Mouse (Mus musculus) liver, embryonic 13.5 days (tissue): ENCODE data around the gene Adssl1. TPM values are rescaled to one million over a fixed set of nuclear protein-coding genes. Genes with fewer than 3 reads are reported as not detected.

ENCODE experiments used
- ATAC-seq: fragments of 200-750 bp; cut with Nextera tagmentation; 2 replicates; pipeline ENCODE4 v1.8.0; 2017; ENCODE audit warnings: low read depth, mild to moderate bottlenecking, moderate number of reproducible peaks, moderate library complexity
- DNase-seq: peaks from one replicate; pipeline ENCODE4 v3.0.0; 2022
- H3K27ac ChIP-seq: fragments of 300-500 bp; sonication (generic); 2 replicates; pipeline ENCODE4 v1.5.1; 2015; ENCODE audit warnings: moderate library complexity, mild to moderate bottlenecking, inconsistent platforms
- H3K27me3 ChIP-seq: fragments of 300-500 bp; sonication (generic); 2 replicates; pipeline ENCODE4 v1.6.1; 2015; ENCODE audit warnings: mild to moderate bottlenecking, inconsistent platforms
- H3K36me3 ChIP-seq: fragments of 300-500 bp; sonication (generic); 2 replicates; pipeline ENCODE4 v1.6.1; 2015; ENCODE audit warnings: mild to moderate bottlenecking, inconsistent platforms
- H3K4me1 ChIP-seq: fragments of 300-500 bp; sonication (generic); replicated peaks from 2 replicates; pipeline ENCODE4 v1.6.1; 2015; ENCODE audit warnings: inconsistent platforms
- H3K4me2 ChIP-seq: fragments of 300-500 bp; sonication (generic); 2 replicates; pipeline ENCODE4 v1.6.1; 2015; ENCODE audit warnings: inconsistent platforms, mild to moderate bottlenecking, moderate library complexity
- H3K4me3 ChIP-seq: fragments of 300-500 bp; sonication (generic); replicated peaks from 2 replicates; pipeline ENCODE4 v1.5.1; 2015; ENCODE audit warnings: mild to moderate bottlenecking, inconsistent platforms
- H3K9ac ChIP-seq: fragments of 300-500 bp; sonication (generic); 2 replicates; pipeline ENCODE4 v1.6.1; 2015; ENCODE audit warnings: mild to moderate bottlenecking, inconsistent platforms
- H3K9me3 ChIP-seq: fragments of 300-500 bp; sonication (generic); replicated peaks from 2 replicates; pipeline ENCODE4 v1.6.1; 2016; ENCODE audit warnings: inconsistent platforms
- WGBS: fragments of 180-500 bp; shearing (Covaris S2); methylation state at CpG from one replicate; pipeline ENCODE4 v1.1.7; 2015; ENCODE audit not compliant: insufficient replicate concordance; 5-methylcytosine and 5-hydroxymethylcytosine counted together
- polyA plus RNA-seq: library from polyadenylated mRNA; unstranded; fragments of >200 nt; fragmentation: Nextera tagmentation; extraction: Ambion mirVana; gene quantifications from 2 replicates; pipeline ENCODE4 v1.2.1, GENCODE M21; 2015

The Adssl1 gene
- polyA plus RNA-seq, 1 experiment from 2014 or later: 6.7 TPM

- Histone ChIP-seq H3K36me3 (peaks cover 30% of the 10 kb centered on the region), H3K4me2 (peak overlapping the region; percentile 96), H3K27ac (peak overlapping the region; percentile 88), H3K9ac (peak overlapping the region; percentile 92), H3K4me1 (peaks cover 66% of the 10 kb centered on the region), H3K4me3 (peak overlapping the region; percentile 83), H3K9me3 (no peaks in the 10 kb centered on the region), H3K27me3 (peaks cover 29% of the 10 kb centered on the region)
- WGBS: under 1% methylated on average over 39 of the region's 68 CpGs
- DNase-seq (no peak), ATAC-seq (peak; percentile 29)
These were observed 53.8 kb downstream of the Adssl1 start for GRCm38 (mm10) chr12:112673576-112674091.

- peak within 1 kb of the TSS; percentile 83 for H3K4me3 ChIP-seq
- ATAC-seq: peak; percentile 68
These were observed 54.5 kb downstream of the Adssl1 start, which contains the start of gene Akt1 for GRCm38 (mm10) chr12:112674132-112675011. TSS of gene Akt1 (minus strand) at chr12:112674884.

GRCm38 (mm10) chr12:112675245-112676035 is 55.6 kb downstream of the Adssl1 start:
- peak overlapping the region; percentile 83 for H3K4me3 ChIP-seq
- peak overlapping the region; percentile 96 for H3K4me2 ChIP-seq
- H3K9me3 ChIP-seq: no peaks in the 10 kb centered on the region
- peak overlapping the region; percentile 88 for H3K27ac ChIP-seq
- H3K4me1 ChIP-seq: peaks cover 67% of the 10 kb centered on the region
- H3K9ac ChIP-seq: peak overlapping the region; percentile 92
- H3K27me3 ChIP-seq: peaks cover 47% of the 10 kb centered on the region
- WGBS: 14% methylated on average over 18 of the region's 18 CpGs
- H3K36me3 ChIP-seq: peaks cover 11% of the 10 kb centered on the region
- peak; percentile 72 for DNase-seq
- peak; percentile 37 for ATAC-seq

More at GRCm38 (mm10) chr12:112674132-112675011, 54.5 kb downstream of the Adssl1 start, which contains the start of gene Akt1:
- Histone ChIP-seq H3K4me2 (peak within 1 kb of the TSS; percentile 96), H3K27ac (peak within 1 kb of the TSS; percentile 88), H3K4me1 (peaks cover 70% of the 10 kb centered on the region), H3K36me3 (peaks cover 22% of the 10 kb centered on the region), H3K9ac (peak within 1 kb of the TSS; percentile 92), H3K9me3 (no peaks in the 10 kb centered on the region), H3K27me3 (peaks cover 36% of the 10 kb centered on the region)
- DNase-seq: peak; percentile 69
- WGBS: 2% methylated on average over 53 of the region's 70 CpGs

GRCm38 (mm10) chr12:112677076-112677475 is 57.2 kb downstream of the Adssl1 start:
- DNase-seq (no peak), ATAC-seq (no peak)
- H3K4me3 ChIP-seq: no peak overlapping the region
- no peak overlapping the region for H3K27ac ChIP-seq
- peaks cover 63% of the 10 kb centered on the region for H3K27me3 ChIP-seq
- WGBS: 56% methylated on average over 5 of the region's 5 CpGs
- H3K36me3 ChIP-seq: no peaks in the 10 kb centered on the region
- no peaks in the 10 kb centered on the region for H3K9me3 ChIP-seq
- no peak overlapping the region for H3K9ac ChIP-seq
- peaks cover 51% of the 10 kb centered on the region for H3K4me1 ChIP-seq
- H3K4me2 ChIP-seq: no peak overlapping the region

GRCm38 (mm10) chr12:112677943-112678554 is 58.2 kb downstream of the Adssl1 start:
- peaks cover 73% of the 10 kb centered on the region for H3K27me3 ChIP-seq
- H3K4me2 ChIP-seq: peak overlapping the region; percentile 89
- peaks cover 41% of the 10 kb centered on the region for H3K4me1 ChIP-seq
- WGBS: 25% methylated on average over 19 of the region's 19 CpGs
- H3K9me3 ChIP-seq: no peaks in the 10 kb centered on the region
- H3K4me3 ChIP-seq: peak overlapping the region; percentile 68
- no peaks in the 10 kb centered on the region for H3K36me3 ChIP-seq
- no peak for ATAC-seq
- peak overlapping the region; percentile 66 for H3K9ac ChIP-seq
- no peak for DNase-seq
- H3K27ac ChIP-seq: no peak overlapping the region

GRCm38 (mm10) chr12:112678555-112679026 is 58.7 kb downstream of the Adssl1 start, which contains the start of gene Zbtb42:
TSS of gene Zbtb42 (plus strand) at chr12:112678828.
- peaks cover 36% of the 10 kb centered on the region for H3K4me1 ChIP-seq
- H3K27ac ChIP-seq: no peak within 1 kb of the TSS

GRCm38 (mm10) chr12:112679027-112679996 is 59.5 kb downstream of the Adssl1 start:
- 4% methylated on average over 84 of the region's 87 CpGs for WGBS
- Histone ChIP-seq H3K27me3 (peaks cover 79% of the 10 kb centered on the region), H3K9me3 (no peaks in the 10 kb centered on the region), H3K9ac (peak overlapping the region; percentile 66), H3K27ac (no peak overlapping the region), H3K4me2 (peak overlapping the region; percentile 89), H3K4me3 (peak overlapping the region; percentile 68), H3K36me3 (no peaks in the 10 kb centered on the region), H3K4me1 (peaks cover 33% of the 10 kb centered on the region)
- DNase-seq: no peak
- no peak for ATAC-seq

More at GRCm38 (mm10) chr12:112678555-112679026, 58.7 kb downstream of the Adssl1 start, which contains the start of gene Zbtb42:
- H3K27me3 ChIP-seq: peaks cover 78% of the 10 kb centered on the region
- under 1% methylated on average over 60 of the region's 60 CpGs for WGBS
- peak within 1 kb of the TSS; percentile 89 for H3K4me2 ChIP-seq
- peak within 1 kb of the TSS; percentile 68 for H3K4me3 ChIP-seq
- H3K9me3 ChIP-seq: no peaks in the 10 kb centered on the region
- H3K9ac ChIP-seq: peak within 1 kb of the TSS; percentile 66
- H3K36me3 ChIP-seq: no peaks in the 10 kb centered on the region
- DNase-seq (no peak), ATAC-seq (no peak)

GRCm38 (mm10) chr12:112683351-112683750 is 63.5 kb downstream of the Adssl1 start:
- H3K9ac ChIP-seq: no peak overlapping the region
- peaks cover 66% of the 10 kb centered on the region for H3K27me3 ChIP-seq
- no peak overlapping the region for H3K4me3 ChIP-seq
- H3K4me1 ChIP-seq: peaks cover 15% of the 10 kb centered on the region
- no peak overlapping the region for H3K27ac ChIP-seq
- no peaks in the 10 kb centered on the region for H3K36me3 ChIP-seq
- ATAC-seq (no peak), DNase-seq (no peak)
- H3K9me3 ChIP-seq: no peaks in the 10 kb centered on the region
- no peak overlapping the region for H3K4me2 ChIP-seq
- 55% methylated on average over 7 of the region's 7 CpGs for WGBS

GRCm38 (mm10) chr12:112688458-112688857 is 68.6 kb downstream of the Adssl1 start:
- no peaks in the 10 kb centered on the region for H3K9me3 ChIP-seq
- no peak overlapping the region for H3K27ac ChIP-seq
- no peak overlapping the region for H3K9ac ChIP-seq
- peaks cover 21% of the 10 kb centered on the region for H3K27me3 ChIP-seq
- DNase-seq (no peak), ATAC-seq (no peak)
- H3K36me3 ChIP-seq: no peaks in the 10 kb centered on the region
- WGBS: 17% methylated on average over 15 of the region's 15 CpGs
- peak overlapping the region; percentile 28; the same call in 1 of the 2 replicates for H3K4me2 ChIP-seq
- no peak overlapping the region for H3K4me3 ChIP-seq
- peaks cover 20% of the 10 kb centered on the region for H3K4me1 ChIP-seq
